Mouse (Mus musculus): ENCODE results near the gene Slc41a3.
A peak's percentile ranks its signal among the peaks of the same experiment; 100 is the strongest.

The Slc41a3 gene

GRCm38 (mm10) chr6:90604533-90605297, at the start of gene Slc41a3:
Gene Slc41a3, plus strand, starts transcription at chr6:90604725.
- DNase-seq = peak; percentile 95 to 97

- peak in 1 of 2 experiments; percentile 38 for DNase-seq
These were observed 47.9 kb upstream of the Slc41a3 start for GRCm38 (mm10) chr6:90556534-90557058.

GRCm38 (mm10) chr6:90557077-90557476, 47.4 kb upstream of the Slc41a3 start:
- DNase-seq = no peak

GRCm38 (mm10) chr6:90557829-90558693, 46.5 kb upstream of the Slc41a3 start:
- no peak for DNase-seq

GRCm38 (mm10) chr6:90560390-90561058, 44.0 kb upstream of the Slc41a3 start:
- peak in 1 of 2 experiments; percentile 20 for DNase-seq

GRCm38 (mm10) chr6:90561234-90561781, 43.2 kb upstream of the Slc41a3 start:
- DNase-seq = no peak

GRCm38 (mm10) chr6:90564240-90564639, 40.3 kb upstream of the Slc41a3 start:
- no peak for DNase-seq

DNA sequence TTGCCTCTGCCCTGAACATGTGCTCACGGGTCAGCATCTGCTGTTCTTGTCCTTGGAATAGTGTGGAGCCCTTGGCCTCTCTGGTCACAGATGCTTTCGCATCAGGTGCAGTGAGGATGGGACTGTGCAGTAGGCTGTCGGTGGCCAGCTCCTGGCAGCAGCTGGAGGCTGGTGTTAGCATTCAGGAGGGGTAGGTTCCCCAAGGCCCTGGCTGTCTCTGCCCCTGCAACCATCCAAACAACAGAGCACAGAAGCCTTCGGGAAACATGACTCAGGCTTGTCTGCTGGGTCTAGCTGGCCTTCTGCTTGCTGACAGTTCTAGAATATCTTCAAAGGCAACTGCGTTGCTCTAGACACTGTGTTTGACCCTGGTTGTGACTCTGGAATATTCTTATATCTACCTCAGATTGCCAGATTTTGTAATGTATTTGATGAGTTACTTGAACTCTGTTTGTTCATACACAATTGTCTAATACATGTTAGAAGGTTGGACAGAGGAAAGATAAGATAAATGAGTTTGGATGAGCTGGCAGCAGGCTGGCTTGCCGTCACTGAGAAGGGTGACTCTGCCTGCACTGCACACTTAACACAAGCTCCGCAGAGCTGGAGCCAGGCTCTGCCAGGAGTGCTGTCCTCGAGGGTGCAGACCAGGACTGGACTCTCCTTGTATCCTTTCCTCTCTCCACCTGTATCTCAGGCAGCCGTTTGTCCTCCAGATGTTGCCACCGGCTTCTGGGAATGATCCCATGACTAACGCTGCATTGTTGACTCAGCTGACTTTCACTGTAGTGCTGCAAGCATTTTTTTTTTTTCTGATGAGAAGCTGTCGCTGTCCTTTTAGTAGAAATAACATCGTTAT, 38.9 kb upstream of the Slc41a3 start:
- no peak for DNase-seq

DNA sequence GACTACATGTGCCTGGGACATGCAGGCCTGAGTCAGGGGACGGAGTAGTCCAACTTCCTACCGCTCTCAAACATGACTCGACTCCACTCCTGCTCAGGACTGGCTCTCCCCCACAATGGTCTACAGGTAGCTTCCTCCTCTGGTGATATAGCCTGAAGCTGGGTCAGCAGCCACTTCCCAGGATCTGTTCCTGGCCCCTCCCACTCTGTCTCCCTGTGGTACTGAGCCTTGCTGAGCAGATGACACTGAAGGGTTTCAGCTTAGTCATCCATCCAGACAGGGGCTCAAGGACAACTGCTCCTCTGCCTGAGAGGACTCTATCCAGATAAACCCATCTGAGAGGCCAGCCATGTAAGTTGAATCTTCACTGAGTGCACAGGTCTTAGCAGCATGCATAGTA, 37.0 kb upstream of the Slc41a3 start:
- DNase-seq = no peak

DNA sequence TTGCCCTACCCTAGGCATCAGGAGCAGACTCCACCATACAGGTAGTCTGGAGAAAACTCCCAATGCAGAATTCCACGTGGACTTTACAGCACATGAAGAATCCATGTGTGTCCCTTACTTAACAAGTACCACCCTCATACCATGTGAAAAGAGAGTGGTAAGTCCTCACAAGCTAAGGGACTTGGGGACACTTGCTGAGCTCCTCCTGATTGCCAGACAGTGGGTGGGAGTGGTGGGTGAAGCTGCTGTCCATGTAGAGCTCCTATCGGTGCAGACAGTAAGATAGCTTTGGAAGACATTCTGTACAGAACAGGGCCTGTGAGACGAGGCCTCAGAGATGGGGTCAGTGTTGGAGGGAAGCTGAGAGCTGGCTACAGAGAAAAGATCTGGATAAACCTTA, 36.6 kb upstream of the Slc41a3 start:
- DNase-seq = no peak

DNA sequence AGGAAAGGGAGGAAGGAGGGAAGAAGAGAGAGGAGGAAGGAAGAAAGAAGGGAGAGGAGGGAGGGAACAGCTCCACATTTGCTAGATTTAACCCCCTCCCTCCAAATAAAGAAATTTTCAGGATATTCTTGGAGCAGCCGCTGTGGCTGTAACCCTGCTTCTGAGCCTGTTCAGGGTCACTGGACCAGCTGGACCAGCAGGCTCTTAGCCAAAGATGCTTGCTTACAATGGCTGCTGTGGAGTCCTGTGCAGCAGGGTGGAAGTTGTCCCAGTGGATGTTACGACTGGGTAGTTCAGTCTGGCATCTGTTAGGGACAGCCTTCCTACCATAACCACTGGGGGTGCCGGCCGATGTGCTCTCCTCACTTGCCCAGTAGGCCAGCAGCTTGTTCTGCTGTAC, 35.8 kb upstream of the Slc41a3 start:
- DNase-seq = no peak

- no peak for DNase-seq
These were observed 34.7 kb upstream of the Slc41a3 start for GRCm38 (mm10) chr6:90569736-90570383.

- DNase-seq = peak; percentile 67 to 80
These were observed 34.1 kb upstream of the Slc41a3 start for GRCm38 (mm10) chr6:90570392-90570791.

DNA sequence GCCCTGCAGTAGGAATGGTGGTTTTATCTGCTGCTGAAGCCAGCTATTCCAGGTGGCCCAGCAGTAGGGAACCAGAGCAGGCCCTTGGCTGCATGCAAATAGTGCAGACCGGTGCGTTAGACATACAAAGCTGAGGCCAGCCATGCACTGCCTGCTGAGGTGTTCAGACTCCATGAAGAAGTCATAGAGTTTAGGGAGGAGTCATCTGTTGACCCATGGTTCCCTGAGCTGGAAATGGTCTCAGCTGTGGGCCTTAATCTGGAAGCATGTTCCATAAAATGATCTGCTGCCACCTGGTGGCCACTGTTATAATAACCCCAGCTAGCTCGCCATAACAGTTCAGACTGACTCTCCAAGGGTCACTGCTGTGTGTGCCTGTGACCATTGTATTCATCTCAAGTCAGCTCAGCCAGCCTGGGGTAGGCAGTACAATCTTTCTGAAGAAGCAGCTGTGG, 29.2 kb upstream of the Slc41a3 start:
- peak; percentile 83 to 91 for DNase-seq

- no peak for DNase-seq
These were observed 26.4 kb upstream of the Slc41a3 start for GRCm38 (mm10) chr6:90578174-90578573.

DNA sequence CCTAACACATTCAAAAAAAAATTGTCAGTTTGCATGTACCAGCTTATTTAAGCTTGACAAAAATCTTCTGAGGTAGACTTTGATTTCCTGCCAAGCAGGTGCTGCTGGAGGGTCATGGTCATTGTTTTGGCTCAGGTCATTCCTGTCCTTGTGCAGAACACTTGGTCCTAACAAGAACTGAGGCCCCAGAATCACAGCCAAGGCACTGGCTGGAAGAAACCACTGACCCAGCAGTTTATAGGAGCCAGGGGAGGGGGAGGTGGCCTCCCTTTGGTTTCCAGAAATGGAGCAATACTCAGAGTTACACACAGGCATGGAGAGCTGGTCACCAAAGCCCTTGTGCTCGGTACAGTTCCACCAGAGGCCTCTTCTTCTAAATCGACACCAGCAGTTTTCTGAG, 22.2 kb upstream of the Slc41a3 start:
- DNase-seq = no peak

- DNase-seq = no peak
These were observed 16.4 kb upstream of the Slc41a3 start for GRCm38 (mm10) chr6:90588113-90588512.

DNA sequence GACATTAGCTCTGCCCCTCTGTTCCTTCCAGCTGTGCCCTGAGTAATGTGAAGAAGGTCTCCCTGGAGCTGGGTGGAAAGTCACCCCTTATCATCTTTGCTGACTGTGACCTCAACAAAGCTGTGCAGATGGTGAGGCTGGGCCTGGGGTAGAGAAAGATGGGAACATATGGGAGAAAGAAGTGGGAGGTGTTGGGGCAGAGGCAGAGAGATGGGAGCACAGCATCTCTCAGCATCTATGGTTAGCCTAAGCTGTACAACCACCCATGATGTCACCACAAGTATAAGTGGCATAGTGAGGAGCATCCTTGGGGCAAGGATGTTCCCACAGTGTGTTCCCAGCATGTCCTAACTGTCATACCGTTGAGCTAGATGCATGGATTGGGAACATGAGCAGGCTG, 13.8 kb upstream of the Slc41a3 start:
- DNase-seq = no peak

GRCm38 (mm10) chr6:90594972-90595371, 9.6 kb upstream of the Slc41a3 start:
- no peak for DNase-seq

DNA sequence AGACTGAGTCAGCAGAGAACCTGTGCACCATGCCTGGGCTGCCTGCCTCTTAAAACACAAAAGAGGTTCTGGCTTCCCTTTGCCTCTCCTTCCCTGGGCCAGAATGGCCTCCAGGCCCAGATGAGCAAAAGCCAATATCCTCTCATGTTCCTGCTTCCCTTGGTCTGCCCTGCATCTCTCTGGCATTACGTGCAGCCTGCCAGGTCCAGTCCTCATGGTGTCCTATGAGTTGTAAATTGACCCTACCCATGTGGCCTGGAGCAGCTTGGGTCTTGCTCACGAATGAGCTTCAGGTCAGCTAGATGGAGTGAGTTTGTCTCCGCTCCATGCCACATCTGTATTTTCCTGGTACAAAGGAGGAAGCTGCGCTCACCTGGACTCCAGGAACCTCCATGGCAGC, 7.5 kb upstream of the Slc41a3 start:
- no peak for DNase-seq

DNA sequence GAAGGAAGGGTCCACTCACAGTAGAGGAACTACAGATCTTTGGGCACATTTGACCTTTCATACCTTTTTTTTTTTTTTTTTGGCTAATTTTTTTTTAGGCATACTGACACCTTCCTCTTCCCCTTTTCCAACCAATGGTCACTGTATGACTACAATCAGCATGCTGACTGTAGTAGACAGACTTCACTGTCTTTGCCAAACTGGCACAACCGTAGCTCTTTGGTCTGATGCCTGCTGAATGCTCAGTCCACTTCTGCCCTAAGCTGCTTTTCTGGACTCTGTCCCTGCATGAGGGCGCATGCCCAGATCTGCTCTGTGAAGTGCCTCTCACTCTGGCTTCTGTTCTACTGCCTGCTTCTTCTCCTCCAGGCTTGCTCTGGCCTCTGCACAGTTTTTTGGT, 6.9 kb upstream of the Slc41a3 start:
- DNase-seq = peak; percentile 78 to 88

Data from kidney, postnatal 25 days (tissue).